Mouse (Mus musculus) myocyte (in vitro differentiated cells): Measurements from ENCODE around the gene Clnk.

Experiments
- POLR2A ChIP-seq: IDR thresholded peaks from one replicate; pipeline ENCODE4 v1.6.1; 2011; ENCODE audit warnings: low read depth, mild to moderate bottlenecking, control low read depth, moderate library complexity; ENCODE audit not compliant: insufficient read length
- USF1 ChIP-seq: IDR thresholded peaks from one replicate; pipeline ENCODE4 v1.6.1; 2011; ENCODE audit warnings: low read depth, mild to moderate bottlenecking, control low read depth, moderate library complexity

DNA sequence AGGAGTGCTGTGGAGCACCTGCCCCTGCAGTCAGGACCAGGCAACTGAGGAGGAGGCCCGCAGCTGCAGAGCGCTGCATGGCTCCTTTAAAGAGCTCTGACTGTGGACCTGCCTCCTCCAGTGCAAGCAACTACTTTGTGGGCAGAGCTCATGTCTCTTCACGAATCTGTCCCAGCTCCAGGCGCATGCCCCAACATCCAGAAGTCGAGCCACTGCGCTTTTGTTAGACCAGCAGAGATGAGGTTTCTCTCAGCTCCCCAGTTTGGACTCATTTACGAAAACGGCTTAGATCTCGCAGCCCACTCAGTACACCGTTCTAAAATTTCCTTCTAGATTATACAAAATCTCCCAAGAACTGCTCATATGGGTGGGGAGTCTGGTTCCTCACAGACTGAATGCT, 101.1 kb downstream of the Clnk start:
- TF ChIP-seq USF1 (no peak), POLR2A (no peak)
